Mouse (Mus musculus) ES-E14 (cell line): ENCODE results near the gene Ank2.

Experiments
- CHD2 ChIP-seq: IDR thresholded peaks from 2 replicates; pipeline ENCODE4 v1.6.1; 2014; ENCODE audit warnings: mild to moderate bottlenecking, low read depth, low read length, inconsistent platforms
- HCFC1 ChIP-seq: IDR thresholded peaks from 2 replicates; pipeline ENCODE4 v1.6.1; 2012; ENCODE audit warnings: low read length, inconsistent platforms, borderline replicate concordance; ENCODE audit not compliant: insufficient read depth
- MAFK ChIP-seq: IDR thresholded peaks from 2 replicates; pipeline ENCODE4 v1.6.1; 2014; ENCODE audit warnings: mild to moderate bottlenecking, low read depth, low read length, inconsistent platforms; ENCODE audit not compliant: insufficient read depth
- ZC3H11A ChIP-seq: IDR thresholded peaks from 2 replicates; pipeline ENCODE4 v1.6.1; 2012; ENCODE audit warnings: low read depth, mild to moderate bottlenecking, inconsistent platforms, low read length, borderline replicate concordance
- ZNF384 ChIP-seq: IDR thresholded peaks from 2 replicates; pipeline ENCODE4 v1.6.1; 2012; ENCODE audit warnings: low read depth, low read length, inconsistent platforms

- TF ChIP-seq ZNF384, result no peak
- TF ChIP-seq MAFK, result no peak
- no peak for TF ChIP-seq CHD2
- no peak for TF ChIP-seq ZC3H11A
- TF ChIP-seq HCFC1, result no peak
Observed at GRCm38 (mm10) chr3:127459858-127460257, 39.3 kb downstream of the Ank2 start.
